Mouse (Mus musculus) erythroblast, embryonic 14.5 days (primary cell): Measurements from ENCODE around the gene Polr1b.

Experiments used
- GATA1 ChIP-seq: IDR thresholded peaks from 2 replicates; pipeline ENCODE4 v1.6.1; 2012; ENCODE audit warnings: low read length, inconsistent platforms, mixed read lengths
- TAL1 ChIP-seq: IDR thresholded peaks from 3 replicates; pipeline ENCODE4 v1.6.1; 2012; ENCODE audit warnings: low read length, inconsistent platforms, mixed read lengths

- no peak for TF ChIP-seq TAL1
- TF ChIP-seq GATA1 = no peak
Observed at GRCm38 (mm10) chr2:129166466-129167463, 66.0 kb downstream of the Polr1b start.
